Mouse (Mus musculus): ENCODE measurements around the gene Golgb1.

DNA sequence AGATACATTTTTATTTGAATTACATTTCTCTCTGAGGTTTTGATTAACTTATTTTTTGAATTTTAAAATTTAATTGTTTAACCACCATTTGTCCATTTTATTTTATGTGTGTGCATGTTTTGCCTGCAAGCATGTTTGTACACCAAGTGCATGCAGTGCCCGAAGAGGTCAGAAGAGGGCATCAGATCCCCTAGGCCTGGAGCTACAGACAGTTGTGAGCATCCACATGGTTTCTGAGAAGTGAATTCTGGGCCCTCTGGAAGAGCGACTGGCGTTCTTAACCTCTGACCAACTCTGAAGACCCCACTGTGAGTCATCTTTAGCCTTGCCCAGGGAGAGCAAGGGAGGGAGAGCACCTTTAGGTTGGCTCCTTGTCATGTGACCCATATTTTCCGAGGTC is 9.9 kb downstream of the Golgb1 start:
- TF ChIP-seq CTCF (conservative IDR thresholded peaks at IDR 0.05; ENCODE audit: insufficient read depth, insufficient read length, low read depth, low read length) (peak; percentile 46), POLR2A (IDR thresholded peaks at IDR 0.05; ENCODE audit: low read depth, low read length) (no peak)

Data from kidney, adult 2 months (tissue).